In the genomic region with DNA sequence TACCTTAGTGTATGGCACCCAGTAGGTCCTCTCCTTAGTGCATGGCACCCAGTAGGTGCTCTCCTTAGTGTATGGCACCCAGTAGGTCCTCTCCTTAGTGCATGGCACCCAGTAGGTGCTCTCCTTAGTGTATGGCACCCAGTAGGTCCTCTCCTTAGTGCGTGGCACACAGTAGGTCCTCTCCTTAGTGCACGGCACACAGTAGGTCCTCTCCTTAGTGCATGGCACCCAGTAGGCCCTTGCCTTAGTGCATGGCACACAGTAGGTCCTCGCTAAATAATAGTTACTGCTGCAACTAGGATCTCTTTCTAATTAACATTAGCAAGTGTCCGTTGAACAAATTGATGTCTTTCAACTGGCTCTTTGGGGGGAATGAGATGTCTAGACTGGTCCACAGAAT, we compare ENCODE assay signal across 3 mouse cellular contexts.
A peak's percentile ranks its signal among the peaks of the same experiment; 100 is the strongest.
DNase-seq lines count a peak whose midpoint lies in the region; TF ChIP-seq lines count a peak whose summit lies in the region.
"Not testable (repeated sequence)": the region's sequence is repeated elsewhere in the genome, so short reads cannot be mapped to it uniquely, and the experiment has no call there.

No protein-coding gene starts in this region.

- TF ChIP-seq CTCF in CH12.LX (conservative IDR thresholded peaks at IDR 0.05 in 1 of 2, IDR thresholded peaks at IDR 0.05 in 1 of 2; ENCODE audit: low read depth in 2 of 2, low read length in 2 of 2); MEL (IDR thresholded peaks at IDR 0.05 in 2 of 3, conservative IDR thresholded peaks at IDR 0.05 in 1 of 3; ENCODE audit: control insufficient read depth in 1 of 3, insufficient read depth in 1 of 3, low read depth in 2 of 3, low read length in 3 of 3, poor library complexity in 1 of 3, severe bottlenecking in 1 of 3): not testable (repeated sequence)

- in situ Hi-C loops in CH12.LX (cut with MboI; ENCODE audit: low pct_ligation_motif_present, low pct_unique_long_range_greater_than_20kb, low sequenced_read_pairs) = not testable (repeated sequence)

- H3K79me2 ChIP-seq in CH12.LX (replicated peaks; ENCODE audit: control insufficient read depth, extremely low read depth, insufficient read depth, poor library complexity, severe bottlenecking); MEL (ENCODE audit: control insufficient read depth, insufficient read depth, low read length, poor library complexity): not testable (repeated sequence)

- not testable (repeated sequence) for DNase-seq in CH12.LX (ENCODE audit: extremely low read depth); MEL (ENCODE audit: low read depth, low spot score)
- peak; percentile 39 for DNase-seq in heart, adult 11 months

- not testable (repeated sequence) for TF ChIP-seq RAD21 in CH12.LX (IDR thresholded peaks at IDR 0.05; ENCODE audit: low read depth, low read length); MEL (IDR thresholded peaks at IDR 0.05; ENCODE audit: low read depth, low read length)

- not testable (repeated sequence) for TF ChIP-seq EP300 in CH12.LX (IDR thresholded peaks at IDR 0.05; ENCODE audit: low read length); MEL (IDR thresholded peaks at IDR 0.05; ENCODE audit: low read depth in 1 of 2, low read length in 2 of 2)

- not testable (repeated sequence) for H3K27ac ChIP-seq in CH12.LX (ENCODE audit: insufficient read depth, low read depth); MEL (ENCODE audit: control insufficient read depth, low read depth, low read length)

- not testable (repeated sequence) for H3K4me3 ChIP-seq in CH12.LX (replicated peaks in 1 of 3; ENCODE audit: low read depth in 2 of 3, low read length in 2 of 3, poor library complexity in 1 of 3); MEL (ENCODE audit: control insufficient read depth in 1 of 2, insufficient read depth in 1 of 2, low read depth in 2 of 2, low read length in 2 of 2)

- peaks cover 63% of the 10 kb centered on the region for H3K9me3 ChIP-seq in CH12.LX (replicated peaks; ENCODE audit: low read length)
- not testable (repeated sequence) for H3K9me3 ChIP-seq in MEL (replicated peaks; ENCODE audit: insufficient read depth, low read length)

- not testable (repeated sequence) for H3K36me3 ChIP-seq in CH12.LX (replicated peaks in 1 of 2; ENCODE audit: control insufficient read depth in 1 of 2, insufficient read depth in 1 of 2, low read length in 1 of 2); MEL (ENCODE audit: control insufficient read depth in 1 of 2, insufficient read depth in 2 of 2, low read length in 2 of 2)

- not testable (repeated sequence) for H3K27me3 ChIP-seq in CH12.LX (replicated peaks); MEL (ENCODE audit: control insufficient read depth in 1 of 2, insufficient read depth in 2 of 2, low read length in 2 of 2)

- not testable (repeated sequence) for H3K4me1 ChIP-seq in CH12.LX (ENCODE audit: control insufficient read depth in 1 of 2, insufficient read depth in 2 of 2); MEL (ENCODE audit: control insufficient read depth in 1 of 2, insufficient read depth in 2 of 2, low read length in 2 of 2)

- not testable (repeated sequence) for H3K4me2 ChIP-seq in CH12.LX (ENCODE audit: insufficient read depth, low read depth, poor library complexity, severe bottlenecking)

- not testable (repeated sequence) for H3K9ac ChIP-seq in CH12.LX (ENCODE audit: insufficient read depth, low read depth); MEL (ENCODE audit: control insufficient read depth, low read depth, low read length, poor library complexity, severe bottlenecking)

- TF ChIP-seq POLR2A in CH12.LX (IDR thresholded peaks at IDR 0.05; ENCODE audit: low read depth, low read length); MEL (IDR thresholded peaks at IDR 0.05; ENCODE audit: control insufficient read depth in 1 of 2, insufficient read depth in 1 of 2, low read depth in 1 of 2, low read length in 2 of 2, poor library complexity in 1 of 2): not testable (repeated sequence)

- dilution Hi-C loops in CH12.LX (cut with MboI; ENCODE audit: extremely low pct_ligation_motif_present, extremely low pct_unique_long_range_greater_than_20kb, low sequenced_read_pairs) = not testable (repeated sequence)

TF ChIP-seq in CH12.LX, 34 proteins besides CTCF, POLR2A, EP300 and RAD21:
- TF ChIP-seq ZKSCAN1 (IDR thresholded peaks at IDR 0.05; ENCODE audit: borderline replicate concordance, low read depth, low read length) = peak; percentile 63

TF ChIP-seq in MEL, 35 proteins besides CTCF, POLR2A, EP300 and RAD21:
- peak; percentile 94 for TF ChIP-seq ZKSCAN1 (IDR thresholded peaks at IDR 0.05; ENCODE audit: low read depth, low read length)
